Mouse (Mus musculus) brain, embryonic 14.5 days (tissue): ENCODE measurements at regions not wholly inside any gene's neighbourhood (a gene's known extent, or its start where the extent isn't known, plus 50 kb on each side); places are given as distances from the start of the nearest gene placed in this dataset.

Source experiments
- CTCF ChIP-seq: fragments of 200-500 bp; IDR thresholded peaks from 2 replicates; pipeline ENCODE4 v1.5.1; 2012; ENCODE audit warnings: inconsistent platforms, mild to moderate bottlenecking, moderate library complexity, borderline replicate concordance; ENCODE audit not compliant: insufficient read depth, insufficient read length; ENCODE audit errors: extremely low read depth
- POLR2A ChIP-seq: fragments of 200-500 bp; IDR thresholded peaks from 2 replicates; pipeline ENCODE4 v1.6.1; 2012; ENCODE audit warnings: mild to moderate bottlenecking, inconsistent platforms, borderline replicate concordance; ENCODE audit not compliant: poor library complexity, insufficient read depth, insufficient read length, severe bottlenecking; ENCODE audit errors: extremely low read depth

GRCm38 (mm10) chr5:10054621-10055364 lies 191.5 kb downstream of the Gm5152 start:
- no peak for TF ChIP-seq CTCF
- no peak for TF ChIP-seq POLR2A
